Mouse (Mus musculus) hindbrain, embryonic 16.5 days (tissue): ENCODE measurements at regions not wholly inside any gene's neighbourhood (a gene's known extent, or its start where the extent isn't known, plus 50 kb on each side); places are given as distances from the start of the nearest gene placed in this dataset.
"Not testable (repeated sequence)": the region's sequence is repeated elsewhere in the genome, so short reads cannot be mapped to it uniquely, and the experiment has no call there.

Experiments
- ATAC-seq: fragments of 200-750 bp; cut with Nextera tagmentation; 2 replicates; pipeline ENCODE4 v1.8.0; 2017; ENCODE audit warnings: moderate TSS enrichment, moderate library complexity
- H3K27ac ChIP-seq: fragments of 300-500 bp; sonication (generic); 2 replicates; pipeline ENCODE4 v1.5.1; 2014; ENCODE audit warnings: low read depth, mild to moderate bottlenecking, control low read depth, low read length, moderate library complexity
- H3K27me3 ChIP-seq: fragments of 300-500 bp; sonication (generic); replicated peaks from 2 replicates; pipeline ENCODE4 v1.6.1; 2014; ENCODE audit warnings: low read length; ENCODE audit not compliant: control insufficient read depth, insufficient read depth
- H3K36me3 ChIP-seq: fragments of 300-500 bp; sonication (generic); 2 replicates; pipeline ENCODE4 v1.6.1; 2014; ENCODE audit warnings: mild to moderate bottlenecking, low read length, moderate library complexity, mixed read lengths; ENCODE audit not compliant: control insufficient read depth, insufficient read depth
- H3K4me1 ChIP-seq: fragments of 300-500 bp; sonication (generic); 2 replicates; pipeline ENCODE4 v1.6.1; 2014; ENCODE audit warnings: low read depth, low read length; ENCODE audit not compliant: control insufficient read depth, insufficient read depth
- H3K4me2 ChIP-seq: fragments of 300-500 bp; sonication (generic); 2 replicates; pipeline ENCODE4 v1.6.1; 2014; ENCODE audit warnings: mild to moderate bottlenecking, low read length, control low read depth, moderate library complexity
- H3K4me3 ChIP-seq: fragments of 300-500 bp; sonication (generic); 2 replicates; pipeline ENCODE4 v1.5.1; 2014; ENCODE audit warnings: mild to moderate bottlenecking, low read length, control low read depth, moderate library complexity
- H3K9ac ChIP-seq: fragments of 300-500 bp; sonication (generic); 2 replicates; pipeline ENCODE4 v1.6.1; 2014; ENCODE audit warnings: low read depth, mild to moderate bottlenecking, control low read depth, low read length, moderate library complexity
- H3K9me3 ChIP-seq: fragments of 300-500 bp; sonication (generic); 2 replicates; pipeline ENCODE4 v1.6.1; 2014; ENCODE audit warnings: mild to moderate bottlenecking, low read length, moderate library complexity; ENCODE audit not compliant: control insufficient read depth
- WGBS: fragments of 180-500 bp; shearing (Covaris S2); extraction: QIAGEN DNeasy Blood & Tissue Kit; methylation state at CpG from one replicate; pipeline ENCODE4 v1.1.7; 2014; 5-methylcytosine and 5-hydroxymethylcytosine counted together

DNA sequence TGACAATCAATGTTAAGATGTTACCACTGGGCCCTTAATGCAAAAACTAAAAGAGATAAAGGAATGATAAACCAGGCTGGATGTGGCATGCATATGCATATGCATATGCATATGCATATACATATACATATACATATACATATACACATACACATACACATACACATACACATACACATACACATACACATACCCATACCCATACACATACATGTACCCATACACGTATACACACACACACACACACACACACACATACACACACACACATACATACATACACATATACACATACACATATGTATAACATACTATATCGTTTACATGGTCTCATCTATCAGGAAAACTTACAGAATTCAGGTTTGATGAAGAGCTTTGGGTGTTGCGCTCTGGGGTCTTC is 78.5 kb upstream of the Frem2 start:
- H3K9ac ChIP-seq, H3K27ac ChIP-seq, H3K9me3 ChIP-seq, H3K27me3 ChIP-seq, H3K4me2 ChIP-seq, H3K36me3 ChIP-seq, H3K4me1 ChIP-seq, H3K4me3 ChIP-seq: not testable (repeated sequence)
- 95% methylated on average over 3 of the region's 3 CpGs for WGBS
- peak; percentile 27; the same call in 1 of the 2 replicates for ATAC-seq

DNA sequence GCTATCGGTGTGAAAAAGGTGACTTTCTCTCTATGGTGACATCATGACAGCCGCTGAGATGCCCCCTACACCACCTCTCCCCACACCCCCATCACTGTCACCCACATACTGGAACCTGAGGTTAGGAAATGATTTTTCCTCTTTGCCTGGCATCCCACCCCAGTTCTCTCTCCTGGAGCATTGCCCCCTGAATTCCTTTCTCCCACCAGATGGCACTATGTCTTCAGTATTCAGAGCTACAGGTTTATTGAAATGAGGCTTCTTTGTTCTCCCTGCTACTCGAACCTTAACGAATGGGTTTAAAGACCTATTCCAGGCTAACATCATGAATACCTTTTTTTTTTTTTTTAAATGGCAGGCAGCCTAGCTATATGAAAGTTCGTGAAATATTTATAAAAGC is 78.0 kb upstream of the Frem2 start:
- Histone ChIP-seq H3K36me3 (no peaks in the 10 kb centered on the region), H3K4me1 (no peaks in the 10 kb centered on the region), H3K4me3 (no peak overlapping the region), H3K4me2 (no peak overlapping the region), H3K27ac (no peak overlapping the region), H3K9ac (no peak overlapping the region), H3K27me3 (no peaks in the 10 kb centered on the region), H3K9me3 (no peaks in the 10 kb centered on the region)
- WGBS, result 32% methylated on average over 5 of the region's 5 CpGs
- peak; percentile 91 for ATAC-seq

DNA sequence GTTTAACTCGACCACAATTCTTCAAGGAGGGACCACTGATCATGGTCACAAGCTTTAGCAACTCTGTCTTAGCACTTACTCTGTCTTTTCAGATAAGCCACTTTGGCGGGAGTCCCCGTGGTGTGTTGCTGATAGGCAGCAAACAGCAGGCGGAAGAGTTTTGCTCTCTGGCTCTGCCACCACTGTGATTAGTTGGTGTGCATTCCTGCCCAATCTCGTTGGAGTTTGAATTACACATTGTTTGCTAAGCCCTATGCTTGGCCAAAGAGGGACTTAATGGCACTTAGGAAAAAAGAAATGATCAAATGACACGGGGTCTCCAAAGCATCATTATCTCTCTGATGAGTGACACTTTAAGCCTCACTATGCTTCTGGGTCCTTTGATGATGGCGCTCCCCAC is 73.3 kb upstream of the Frem2 start:
- Histone ChIP-seq H3K36me3 (no peaks in the 10 kb centered on the region), H3K27ac (no peak overlapping the region), H3K9ac (no peak overlapping the region), H3K9me3 (no peaks in the 10 kb centered on the region), H3K4me3 (no peak overlapping the region), H3K4me2 (no peak overlapping the region), H3K4me1 (no peaks in the 10 kb centered on the region), H3K27me3 (no peaks in the 10 kb centered on the region)
- WGBS, result 45% methylated on average over 7 of the region's 7 CpGs
- no peak for ATAC-seq

DNA sequence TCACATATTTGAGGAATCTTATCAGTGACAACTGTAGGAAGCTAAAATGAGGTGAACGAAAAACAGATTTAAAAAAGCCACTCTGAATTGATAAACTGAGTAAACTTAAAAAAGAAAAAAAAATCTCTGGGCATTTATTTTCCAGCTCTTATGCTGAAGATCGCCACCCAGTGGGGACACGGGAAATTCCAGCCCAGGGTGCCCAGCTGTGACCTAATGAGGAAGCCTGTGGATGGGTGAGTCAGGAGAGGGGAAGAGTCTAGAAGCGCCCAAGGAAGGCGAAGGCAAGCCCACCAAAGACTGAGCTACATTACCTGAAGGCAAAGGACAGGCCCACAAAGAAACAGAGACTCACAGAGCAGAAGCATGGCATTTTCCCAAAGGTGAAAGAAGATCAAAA is 72.7 kb upstream of the Frem2 start:
- Histone ChIP-seq H3K4me1 (no peaks in the 10 kb centered on the region), H3K27me3 (no peaks in the 10 kb centered on the region), H3K36me3 (no peaks in the 10 kb centered on the region), H3K9ac (no peak overlapping the region), H3K9me3 (no peaks in the 10 kb centered on the region), H3K4me2 (no peak overlapping the region), H3K4me3 (no peak overlapping the region), H3K27ac (no peak overlapping the region)
- 44% methylated on average over 5 of the region's 5 CpGs for WGBS
- ATAC-seq, result no peak

DNA sequence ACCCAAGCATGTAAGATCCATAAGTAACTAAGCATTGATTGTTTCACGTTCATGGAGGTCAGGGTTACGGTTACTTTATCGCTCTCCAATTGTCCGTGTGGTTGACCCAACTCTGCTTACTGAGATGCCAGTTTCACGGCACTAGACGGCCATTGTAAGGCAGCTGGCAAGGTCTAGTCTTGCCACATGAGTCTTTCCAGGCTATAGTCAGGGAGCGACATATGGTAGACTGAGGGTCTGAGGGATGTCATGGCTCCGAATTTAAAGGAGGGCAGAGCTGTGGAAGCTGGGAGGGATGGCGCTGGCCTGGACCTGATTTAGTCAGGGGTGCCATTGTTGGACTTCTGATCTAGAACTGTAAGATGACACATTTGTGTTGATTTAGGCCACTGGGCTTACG is 72.0 kb upstream of the Frem2 start:
- no peaks in the 10 kb centered on the region for H3K36me3 ChIP-seq
- no peak overlapping the region for H3K4me2 ChIP-seq
- no peaks in the 10 kb centered on the region for H3K27me3 ChIP-seq
- no peaks in the 10 kb centered on the region for H3K9me3 ChIP-seq
- H3K4me3 ChIP-seq, result no peak overlapping the region
- H3K4me1 ChIP-seq, result no peaks in the 10 kb centered on the region
- WGBS, result 92% methylated on average over 10 of the region's 10 CpGs
- ATAC-seq, result no peak
- H3K9ac ChIP-seq, result no peak overlapping the region
- H3K27ac ChIP-seq, result no peak overlapping the region

DNA sequence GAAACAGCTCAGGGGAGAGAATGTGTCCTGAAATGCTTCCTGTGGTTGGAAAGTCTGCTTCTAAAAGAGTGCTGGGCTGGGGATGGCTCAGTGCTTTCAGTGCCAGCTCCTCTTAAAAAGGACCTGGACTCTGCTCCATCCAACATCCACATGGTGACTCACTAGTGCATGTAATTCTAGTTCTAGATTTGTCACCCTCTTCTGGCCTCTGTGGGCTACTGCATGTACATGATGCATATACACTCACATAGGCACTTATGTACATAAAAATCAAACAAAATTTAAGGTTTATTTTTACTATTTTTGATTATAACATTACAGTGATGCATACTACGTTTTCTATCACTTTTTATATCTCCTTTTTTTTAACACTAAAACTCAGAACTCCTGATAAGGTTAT is 70.6 kb upstream of the Frem2 start:
- Histone ChIP-seq H3K27me3 (no peaks in the 10 kb centered on the region), H3K4me3 (no peak overlapping the region), H3K9me3 (no peaks in the 10 kb centered on the region), H3K4me2 (no peak overlapping the region), H3K4me1 (no peaks in the 10 kb centered on the region), H3K27ac (no peak overlapping the region), H3K9ac (no peak overlapping the region), H3K36me3 (no peaks in the 10 kb centered on the region)
- no peak for ATAC-seq
- 90% methylated on average over 1 of the region's 1 CpGs for WGBS

DNA sequence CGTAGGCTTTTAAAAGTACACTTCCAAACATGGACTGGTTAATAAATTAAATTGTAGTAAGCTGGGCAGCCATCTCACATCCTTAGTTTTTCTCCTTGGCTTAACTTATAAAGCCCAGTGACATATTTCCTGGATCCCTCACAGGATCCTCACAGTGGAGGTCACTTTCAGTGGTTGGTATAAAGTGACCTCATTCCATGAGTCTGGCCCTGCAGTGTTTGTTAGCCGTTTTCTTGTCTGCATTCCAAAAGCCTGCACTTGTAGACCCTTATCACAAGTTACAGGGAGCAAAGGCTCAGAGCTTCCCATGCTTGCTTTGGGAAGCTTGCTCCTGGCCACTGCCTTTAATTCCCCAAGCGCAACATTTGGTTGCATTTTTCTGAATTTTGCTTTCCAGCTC is 49.9 kb upstream of the Frem2 start:
- Histone ChIP-seq H3K4me3 (no peak overlapping the region), H3K4me1 (no peaks in the 10 kb centered on the region; the same call in 1 of the 2 replicates), H3K36me3 (no peaks in the 10 kb centered on the region), H3K27ac (no peak overlapping the region), H3K9me3 (no peaks in the 10 kb centered on the region), H3K4me2 (no peak overlapping the region), H3K27me3 (no peaks in the 10 kb centered on the region), H3K9ac (no peak overlapping the region)
- ATAC-seq, result no peak
- 77% methylated on average over 3 of the region's 3 CpGs for WGBS
